Mouse (Mus musculus) hindlimb bud, embryonic 11.5 days (tissue): ENCODE measurements around the gene Timp2.

ENCODE experiments used
- DNase-seq: peaks from one replicate; pipeline ENCODE4 v3.0.0-alpha.2; 2012; ENCODE audit warnings: low read depth, low spot score; ENCODE audit errors: extremely low spot score

The Timp2 gene

GRCm38 (mm10) chr11:118369657-118370056, 14.1 kb upstream of the Timp2 start:
- DNase-seq: no peak

GRCm38 (mm10) chr11:118369251-118369650, 13.7 kb upstream of the Timp2 start:
- no peak for DNase-seq

GRCm38 (mm10) chr11:118368330-118368729, 12.8 kb upstream of the Timp2 start:
- no peak for DNase-seq

- no peak for DNase-seq
Measured at GRCm38 (mm10) chr11:118366559-118366958, 11.0 kb upstream of the Timp2 start.

- no peak for DNase-seq
Measured at GRCm38 (mm10) chr11:118366108-118366507, 10.6 kb upstream of the Timp2 start.

- no peak for DNase-seq
Measured at GRCm38 (mm10) chr11:118365171-118365570, 9.6 kb upstream of the Timp2 start.

GRCm38 (mm10) chr11:118364021-118364420, 8.5 kb upstream of the Timp2 start:
- DNase-seq: no peak

- DNase-seq: no peak
Measured at GRCm38 (mm10) chr11:118362971-118363518, 7.5 kb upstream of the Timp2 start.

GRCm38 (mm10) chr11:118362501-118362900, 7.0 kb upstream of the Timp2 start:
- DNase-seq: no peak

- no peak for DNase-seq
Measured at GRCm38 (mm10) chr11:118360907-118361341, 5.4 kb upstream of the Timp2 start.

GRCm38 (mm10) chr11:118360491-118360890, 5.0 kb upstream of the Timp2 start:
- no peak for DNase-seq

- no peak for DNase-seq
Measured at GRCm38 (mm10) chr11:118355205-118355604, 335 bp downstream of the Timp2 start.

GRCm38 (mm10) chr11:118354636-118355191, 826 bp downstream of the Timp2 start:
- DNase-seq: no peak

- DNase-seq: no peak
Measured at GRCm38 (mm10) chr11:118349494-118349893, 6.0 kb downstream of the Timp2 start.

GRCm38 (mm10) chr11:118348877-118349276, 6.7 kb downstream of the Timp2 start:
- DNase-seq: no peak

GRCm38 (mm10) chr11:118348419-118348818, 7.1 kb downstream of the Timp2 start:
- no peak for DNase-seq

- DNase-seq: no peak
Measured at GRCm38 (mm10) chr11:118347911-118348310, 7.6 kb downstream of the Timp2 start.

GRCm38 (mm10) chr11:118347391-118347790, 8.1 kb downstream of the Timp2 start:
- no peak for DNase-seq

GRCm38 (mm10) chr11:118346395-118347096, 9.0 kb downstream of the Timp2 start:
- no peak for DNase-seq

- no peak for DNase-seq
Measured at GRCm38 (mm10) chr11:118345693-118346092, 9.8 kb downstream of the Timp2 start.

GRCm38 (mm10) chr11:118343629-118344028, 11.9 kb downstream of the Timp2 start:
- no peak for DNase-seq

GRCm38 (mm10) chr11:118342400-118342981, 13.0 kb downstream of the Timp2 start, which contains the start of gene Cep295nl:
TSS of gene Cep295nl (minus strand) at chr11:118342500.
- no peak for DNase-seq
